Mouse (Mus musculus) lung, embryonic 16.5 days (tissue): ENCODE results near the gene Msh6. TPM values are rescaled to one million over a fixed set of nuclear protein-coding genes. Genes with fewer than 3 reads are reported as not detected.

Experiments used
- ATAC-seq: fragments of 200-750 bp; cut with Nextera tagmentation; 2 replicates; pipeline ENCODE4 v1.8.0; 2017; ENCODE audit warnings: low read depth, mild to moderate bottlenecking, moderate library complexity
- H3K27ac ChIP-seq: fragments of 300-500 bp; sonication (generic); 2 replicates; pipeline ENCODE4 v1.5.1; 2014; ENCODE audit warnings: mild to moderate bottlenecking, control low read depth, low read length
- H3K27me3 ChIP-seq: fragments of 300-500 bp; sonication (generic); 2 replicates; pipeline ENCODE4 v1.6.1; 2014; ENCODE audit warnings: low read depth, low read length, mixed read lengths; ENCODE audit not compliant: control insufficient read depth, insufficient read depth
- H3K36me3 ChIP-seq: fragments of 300-500 bp; sonication (generic); 2 replicates; pipeline ENCODE4 v1.6.1; 2014; ENCODE audit warnings: low read length; ENCODE audit not compliant: control insufficient read depth, insufficient read depth
- H3K4me1 ChIP-seq: fragments of 300-500 bp; sonication (generic); replicated peaks from 2 replicates; pipeline ENCODE4 v1.6.1; 2014; ENCODE audit warnings: low read length, mixed read lengths; ENCODE audit not compliant: control insufficient read depth, insufficient read depth
- H3K4me2 ChIP-seq: fragments of 300-500 bp; sonication (generic); 2 replicates; pipeline ENCODE4 v1.6.1; 2014; ENCODE audit warnings: low read depth, low read length, control low read depth
- H3K4me3 ChIP-seq: fragments of 300-500 bp; sonication (generic); 2 replicates; pipeline ENCODE4 v1.5.1; 2014; ENCODE audit warnings: mild to moderate bottlenecking, low read length, control low read depth
- H3K9ac ChIP-seq: fragments of 300-500 bp; sonication (generic); 2 replicates; pipeline ENCODE4 v1.6.1; 2014; ENCODE audit warnings: low read length, control low read depth
- H3K9me3 ChIP-seq: fragments of 300-500 bp; sonication (generic); 2 replicates; pipeline ENCODE4 v1.6.1; 2016; ENCODE audit warnings: low read length; ENCODE audit not compliant: control insufficient read depth
- WGBS: fragments of 180-500 bp; shearing (Covaris S2); extraction: QIAGEN DNeasy Blood & Tissue Kit; methylation state at CpG from one replicate; pipeline ENCODE4 v1.1.7; 2014; 5-methylcytosine and 5-hydroxymethylcytosine counted together
- polyA plus RNA-seq: library from polyadenylated mRNA; unstranded; fragments of >200 nt; fragmentation: Nextera tagmentation; extraction: Ambion mirVana; gene quantifications from 2 replicates; pipeline ENCODE4 v1.2.1, GENCODE M21; 2015

Gene Msh6
- polyA plus RNA-seq, 1 experiment from 2014 or later, result 44.8 TPM

GRCm38 (mm10) chr17:88034418-88034817 lies 59.6 kb downstream of the Msh6 start:
- Histone ChIP-seq H3K36me3 (no peaks in the 10 kb centered on the region), H3K4me2 (no peak overlapping the region), H3K9ac (no peak overlapping the region), H3K4me1 (peaks cover 3% of the 10 kb centered on the region; the same call in 1 of the 2 replicates), H3K27me3 (no peaks in the 10 kb centered on the region), H3K4me3 (no peak overlapping the region), H3K9me3 (no peaks in the 10 kb centered on the region), H3K27ac (no peak overlapping the region)
- WGBS, result 82% methylated on average over 4 of the region's 4 CpGs
- no peak for ATAC-seq

Other genes with a start within 250 kb of the Msh6 start
- not detected in 2 replicates for gene Kcnk12, start 177.1 kb upstream of the Msh6 start, polyA plus RNA-seq
- gene Rpl36-ps4, start 54.1 kb upstream of the Msh6 start, polyA plus RNA-seq, result not detected in 2 replicates
- 13.6 and 15.1 TPM in 2 replicates for gene Fbxo11, start 90.2 kb downstream of the Msh6 start, polyA plus RNA-seq